Mouse (Mus musculus) lung, adult 2 months (tissue): ENCODE measurements around the gene Serping1.
A peak's percentile ranks its signal among the peaks of the same experiment; 100 is the strongest.

Experiments used
- CTCF ChIP-seq: fragments of 200-500 bp; IDR thresholded peaks from 2 replicates; pipeline ENCODE4 v1.5.1; 2011; ENCODE audit warnings: mild to moderate bottlenecking, low read length, control low read depth; ENCODE audit not compliant: insufficient read depth
- POLR2A ChIP-seq: fragments of 200-500 bp; IDR thresholded peaks from 2 replicates; pipeline ENCODE4 v1.6.1; 2011; ENCODE audit warnings: low read depth, mild to moderate bottlenecking, control low read depth, low read length, borderline replicate concordance; ENCODE audit errors: extremely low read depth

GRCm38 (mm10) chr2:84770501-84770900 is 4.7 kb downstream of the Serping1 start:
- TF ChIP-seq POLR2A (peak; percentile 40; the same call in 1 of the 2 replicates), CTCF (no peak)
